Mouse (Mus musculus) liver, embryonic 14.5 days (tissue): ENCODE results near the gene Kcnj10. TPM values are rescaled to one million over a fixed set of nuclear protein-coding genes. Genes with fewer than 3 reads are reported as not detected.

ENCODE experiments used
- ATAC-seq: fragments of 200-750 bp; cut with Nextera tagmentation; 2 replicates; pipeline ENCODE4 v1.8.0; 2017; ENCODE audit warnings: moderate number of reproducible peaks, mild to moderate bottlenecking, moderate library complexity; ENCODE audit not compliant: insufficient read depth
- DNase-seq, 3 experiments: peaks; one replicate each; pipeline ENCODE4 v3.0.0-alpha.2; 2012 to 2013; ENCODE audit warnings: low read depth in 3 of 3, low spot score in 3 of 3
- H3K27ac ChIP-seq: fragments of 300-500 bp; sonication (generic); 2 replicates; pipeline ENCODE4 v1.5.1; 2014; ENCODE audit warnings: moderate library complexity, mild to moderate bottlenecking, control low read depth, inconsistent platforms
- H3K27me3 ChIP-seq: fragments of 300-500 bp; sonication (generic); 2 replicates; pipeline ENCODE4 v1.6.1; 2014; ENCODE audit warnings: mild to moderate bottlenecking, low read length, moderate library complexity; ENCODE audit not compliant: control insufficient read depth, insufficient read depth
- H3K36me3 ChIP-seq: fragments of 300-500 bp; sonication (generic); replicated peaks from 2 replicates; pipeline ENCODE4 v1.6.1; 2014; ENCODE audit warnings: low read depth; ENCODE audit not compliant: control insufficient read depth, insufficient read depth
- H3K4me1 ChIP-seq, 2 experiments: fragments of 200-500 bp in 1 of 2; fragments of 300-500 bp in 1 of 2; sonication (generic) in 1 of 2; replicated peaks; 2 replicates each; pipeline ENCODE4 v1.6.1; 2012 to 2014; ENCODE audit warnings: antibody characterized with exemption in 1 of 2, inconsistent platforms in 1 of 2, low read length in 1 of 2; ENCODE audit not compliant: control insufficient read depth in 2 of 2, insufficient read depth in 2 of 2
- H3K4me2 ChIP-seq: fragments of 300-500 bp; sonication (generic); 2 replicates; pipeline ENCODE4 v1.6.1; 2014; ENCODE audit warnings: low read depth, mild to moderate bottlenecking, control low read depth, moderate library complexity
- H3K4me3 ChIP-seq, 2 experiments: fragments of 200-500 bp in 1 of 2; fragments of 300-500 bp in 1 of 2; sonication (generic) in 1 of 2; 2 replicates each; pipeline ENCODE4 v1.5.1; 2012 to 2014; ENCODE audit warnings: low read depth in 2 of 2, low read length in 2 of 2, mild to moderate bottlenecking in 2 of 2, control low read depth in 1 of 2, inconsistent platforms in 1 of 2, moderate library complexity in 1 of 2; ENCODE audit not compliant: insufficient read depth in 1 of 2
- H3K9ac ChIP-seq: fragments of 300-500 bp; sonication (generic); replicated peaks from 2 replicates; pipeline ENCODE4 v1.6.1; 2014; ENCODE audit warnings: mild to moderate bottlenecking, control low read depth, moderate library complexity
- H3K9me3 ChIP-seq: fragments of 300-500 bp; sonication (generic); 2 replicates; pipeline ENCODE4 v1.6.1; 2016; ENCODE audit warnings: low read length, mixed read lengths; ENCODE audit not compliant: control insufficient read depth
- CTCF ChIP-seq: IDR thresholded peaks from 2 replicates; pipeline ENCODE4 v1.5.1; 2016; ENCODE audit warnings: antibody characterized with exemption, low read depth, control low read depth
- EP300 ChIP-seq: IDR thresholded peaks from 2 replicates; pipeline ENCODE4 v1.6.1; 2016; ENCODE audit warnings: antibody characterized with exemption, low read depth
- WGBS: fragments of 180-500 bp; shearing (Covaris S2); extraction: QIAGEN DNeasy Blood & Tissue Kit; methylation state at CpG from one replicate; pipeline ENCODE4 v1.1.7; 2014; ENCODE audit not compliant: insufficient replicate concordance; 5-methylcytosine and 5-hydroxymethylcytosine counted together
- polyA plus RNA-seq, 2 experiments: library from polyadenylated mRNA; depleted of rRNA in 1 of 2; stranded (reverse) in 1 of 2; unstranded in 1 of 2; fragments of >200 nt; fragmentation: Nextera tagmentation in 1 of 2; extraction: Ambion mirVana in 1 of 2; gene quantifications; 2 replicates each; pipeline versions ENCODE4 v1.2.1 to v1.2.3; 2012 to 2014

Gene Kcnj10
- polyA plus RNA-seq, 2 experiments, result 0.04 to 0.17 TPM

- H3K27me3 ChIP-seq, result peaks cover 3% of the 10 kb centered on the region
- no peak for ATAC-seq
- no peaks in the 10 kb centered on the region; a peak in 1 of 4 replicates for H3K4me1 ChIP-seq
- no peaks in the 10 kb centered on the region for H3K36me3 ChIP-seq
- H3K9ac ChIP-seq, result no peak overlapping the region
- H3K4me2 ChIP-seq, result no peak overlapping the region
- WGBS, result 30% methylated on average over 3 of the region's 3 CpGs
- H3K4me3 ChIP-seq, result no peak overlapping the region
- H3K9me3 ChIP-seq, result no peaks in the 10 kb centered on the region
- TF ChIP-seq EP300 (no peak), CTCF (no peak)
- no peak for DNase-seq
- no peak overlapping the region for H3K27ac ChIP-seq
Observed at GRCm38 (mm10) chr1:172352453-172352852, 11.4 kb downstream of the Kcnj10 start.

GRCm38 (mm10) chr1:172355336-172355735 lies 14.3 kb downstream of the Kcnj10 start:
- H3K27me3 ChIP-seq, result peaks cover 3% of the 10 kb centered on the region
- H3K4me1 ChIP-seq, result no peaks in the 10 kb centered on the region
- DNase-seq (no peak), ATAC-seq (no peak)
- H3K36me3 ChIP-seq, result no peaks in the 10 kb centered on the region
- H3K4me2 ChIP-seq, result no peak overlapping the region
- no peak overlapping the region for H3K4me3 ChIP-seq
- WGBS, result 57% methylated on average over 3 of the region's 3 CpGs
- no peak overlapping the region for H3K9ac ChIP-seq
- no peak overlapping the region for H3K27ac ChIP-seq
- no peak for TF ChIP-seq EP300
- no peak for TF ChIP-seq CTCF
- H3K9me3 ChIP-seq, result no peaks in the 10 kb centered on the region

- ATAC-seq, result no peak
- DNase-seq, result no peak
- Histone ChIP-seq H3K4me3 (no peak overlapping the region), H3K36me3 (no peaks in the 10 kb centered on the region), H3K4me1 (no peaks in the 10 kb centered on the region), H3K4me2 (no peak overlapping the region), H3K27ac (no peak overlapping the region), H3K27me3 (no peaks in the 10 kb centered on the region; the same call in 1 of the 2 replicates), H3K9ac (no peak overlapping the region), H3K9me3 (no peaks in the 10 kb centered on the region)
- WGBS, result 0% methylated on average over 1 of the region's 1 CpGs
- TF ChIP-seq CTCF, result peak; percentile 93
- TF ChIP-seq EP300, result no peak
Observed at GRCm38 (mm10) chr1:172357550-172357949, 16.5 kb downstream of the Kcnj10 start.

GRCm38 (mm10) chr1:172358341-172358740 lies 17.3 kb downstream of the Kcnj10 start:
- Histone ChIP-seq H3K9me3 (no peaks in the 10 kb centered on the region), H3K27ac (no peak overlapping the region), H3K9ac (no peak overlapping the region), H3K4me1 (no peaks in the 10 kb centered on the region), H3K4me2 (no peak overlapping the region), H3K36me3 (no peaks in the 10 kb centered on the region), H3K27me3 (no peaks in the 10 kb centered on the region; the same call in 1 of the 2 replicates), H3K4me3 (no peak overlapping the region)
- WGBS, result 64% methylated on average over 10 of the region's 10 CpGs
- ATAC-seq, result no peak
- no peak for DNase-seq
- TF ChIP-seq EP300, result no peak
- TF ChIP-seq CTCF, result no peak

GRCm38 (mm10) chr1:172364684-172365083 lies 23.7 kb downstream of the Kcnj10 start:
- ATAC-seq (peak; percentile 74), DNase-seq (peak; percentile 57 to 84 (median 58))
- Histone ChIP-seq H3K9me3 (no peaks in the 10 kb centered on the region), H3K4me2 (peak overlapping the region; percentile 39), H3K9ac (no peak overlapping the region), H3K4me1 (peaks cover 0 to 5% of the 10 kb centered on the region in 2 experiments; a peak in 1 of 4 replicates), H3K27ac (no peak overlapping the region), H3K4me3 (no peak overlapping the region), H3K36me3 (no peaks in the 10 kb centered on the region), H3K27me3 (no peaks in the 10 kb centered on the region)
- WGBS, result 5% methylated on average over 6 of the region's 6 CpGs
- TF ChIP-seq CTCF (peak; percentile 83), EP300 (no peak)
